Mouse (Mus musculus): Measurements from ENCODE around the gene Olfr318. TPM values are rescaled to one million over a fixed set of nuclear protein-coding genes. Genes with fewer than 3 reads are reported as not detected.
"Not testable (repeated sequence)": the region's sequence is repeated elsewhere in the genome, so short reads cannot be mapped to it uniquely, and the experiment has no call there.

The Olfr318 gene
- polyA plus RNA-seq (2011; ENCODE audit: insufficient read depth, insufficient read length, low read depth, missing spikeins), result not detected in 2 replicates

GRCm38 (mm10) chr11:58723914-58724313 is at the start of gene Olfr318:
TSS of gene Olfr318 (minus strand) at chr11:58724014.
- no peak within 1 kb of the TSS for H3K27ac ChIP-seq (ENCODE audit: insufficient read depth, low read length)
- H3K36me3 ChIP-seq (ENCODE audit: control insufficient read depth, insufficient read depth, low read length, poor library complexity, severe bottlenecking), result no peaks in the 10 kb centered on the region
- no peak within 1 kb of the TSS for H3K4me3 ChIP-seq (ENCODE audit: low read depth, low read length)
- no peak within 1 kb of the TSS for H3K9ac ChIP-seq (ENCODE audit: low read depth, poor library complexity, severe bottlenecking)
- no peaks in the 10 kb centered on the region for H3K4me1 ChIP-seq (ENCODE audit: control insufficient read depth, insufficient read depth, low read length)
- H3K27me3 ChIP-seq (ENCODE audit: control insufficient read depth, insufficient read depth, low read length, poor library complexity, severe bottlenecking), result no peaks in the 10 kb centered on the region
- no peak for TF ChIP-seq EP300 (IDR thresholded peaks at IDR 0.05; ENCODE audit: insufficient read depth, low read depth, low read length)
- TF ChIP-seq POLR2A (IDR thresholded peaks at IDR 0.05; ENCODE audit: insufficient read depth, low read length), result no peak
- no peak for TF ChIP-seq CTCF (IDR thresholded peaks at IDR 0.05; ENCODE audit: low read depth, low read length)
- H3K9me3 ChIP-seq (replicated peaks; ENCODE audit: control insufficient read depth, insufficient read depth, low read length, poor library complexity, severe bottlenecking), result peaks cover under 1% of the 10 kb centered on the region; the same call in 1 of the 2 replicates

GRCm38 (mm10) chr11:58772888-58773287 is 49.1 kb upstream of the Olfr318 start, which contains the start of gene Olfr315:
TSS of gene Olfr315 (plus strand) at chr11:58773188.
- Histone ChIP-seq H3K9ac (ENCODE audit: low read depth, poor library complexity, severe bottlenecking) (no peak within 1 kb of the TSS), H3K27me3 (ENCODE audit: control insufficient read depth, insufficient read depth, low read length, poor library complexity, severe bottlenecking) (no peaks in the 10 kb centered on the region), H3K4me1 (ENCODE audit: control insufficient read depth, insufficient read depth, low read length) (no peaks in the 10 kb centered on the region), H3K4me3 (ENCODE audit: low read depth, low read length) (no peak within 1 kb of the TSS), H3K36me3 (ENCODE audit: control insufficient read depth, insufficient read depth, low read length, poor library complexity, severe bottlenecking) (no peaks in the 10 kb centered on the region), H3K9me3 (replicated peaks; ENCODE audit: control insufficient read depth, insufficient read depth, low read length, poor library complexity, severe bottlenecking) (no peaks in the 10 kb centered on the region), H3K27ac (ENCODE audit: insufficient read depth, low read length) (no peak within 1 kb of the TSS)
- TF ChIP-seq POLR2A (IDR thresholded peaks at IDR 0.05; ENCODE audit: insufficient read depth, low read length) (no peak), EP300 (IDR thresholded peaks at IDR 0.05; ENCODE audit: insufficient read depth, low read depth, low read length) (no peak), CTCF (IDR thresholded peaks at IDR 0.05; ENCODE audit: low read depth, low read length) (no peak)

GRCm38 (mm10) chr11:58752434-58752833 is 28.6 kb upstream of the Olfr318 start, which contains the start of gene Olfr316:
TSS of gene Olfr316 (plus strand) at chr11:58752734.
- Histone ChIP-seq H3K9me3 (replicated peaks; ENCODE audit: control insufficient read depth, insufficient read depth, low read length, poor library complexity, severe bottlenecking) (no peaks in the 10 kb centered on the region; the same call in 1 of the 2 replicates), H3K27ac (ENCODE audit: insufficient read depth, low read length) (no peak within 1 kb of the TSS), H3K36me3 (ENCODE audit: control insufficient read depth, insufficient read depth, low read length, poor library complexity, severe bottlenecking) (no peaks in the 10 kb centered on the region), H3K4me3 (ENCODE audit: low read depth, low read length) (no peak within 1 kb of the TSS), H3K9ac (ENCODE audit: low read depth, poor library complexity, severe bottlenecking) (no peak within 1 kb of the TSS), H3K4me1 (ENCODE audit: control insufficient read depth, insufficient read depth, low read length) (no peaks in the 10 kb centered on the region), H3K27me3 (ENCODE audit: control insufficient read depth, insufficient read depth, low read length, poor library complexity, severe bottlenecking) (no peaks in the 10 kb centered on the region)
- TF ChIP-seq CTCF (IDR thresholded peaks at IDR 0.05; ENCODE audit: low read depth, low read length) (no peak), EP300 (IDR thresholded peaks at IDR 0.05; ENCODE audit: insufficient read depth, low read depth, low read length) (no peak), POLR2A (IDR thresholded peaks at IDR 0.05; ENCODE audit: insufficient read depth, low read length) (no peak)

- not testable (repeated sequence) for H3K27ac ChIP-seq (ENCODE audit: insufficient read depth, low read length); H3K9me3 ChIP-seq (replicated peaks; ENCODE audit: control insufficient read depth, insufficient read depth, low read length, poor library complexity, severe bottlenecking); H3K27me3 ChIP-seq (ENCODE audit: control insufficient read depth, insufficient read depth, low read length, poor library complexity, severe bottlenecking); H3K4me3 ChIP-seq (ENCODE audit: low read depth, low read length); H3K9ac ChIP-seq (ENCODE audit: low read depth, poor library complexity, severe bottlenecking); H3K36me3 ChIP-seq (ENCODE audit: control insufficient read depth, insufficient read depth, low read length, poor library complexity, severe bottlenecking); H3K4me1 ChIP-seq (ENCODE audit: control insufficient read depth, insufficient read depth, low read length)
Observed at GRCm38 (mm10) chr11:58751096-58751495, 27.3 kb upstream of the Olfr318 start.

GRCm38 (mm10) chr11:58738792-58739262 is 15.0 kb upstream of the Olfr318 start, which contains the start of gene Olfr317:
TSS of gene Olfr317 (minus strand) at chr11:58739212.
- Histone ChIP-seq H3K9me3 (replicated peaks; ENCODE audit: control insufficient read depth, insufficient read depth, low read length, poor library complexity, severe bottlenecking) (no peaks in the 10 kb centered on the region), H3K4me1 (ENCODE audit: control insufficient read depth, insufficient read depth, low read length) (no peaks in the 10 kb centered on the region), H3K27ac (ENCODE audit: insufficient read depth, low read length) (no peak within 1 kb of the TSS), H3K9ac (ENCODE audit: low read depth, poor library complexity, severe bottlenecking) (no peak within 1 kb of the TSS), H3K36me3 (ENCODE audit: control insufficient read depth, insufficient read depth, low read length, poor library complexity, severe bottlenecking) (no peaks in the 10 kb centered on the region), H3K27me3 (ENCODE audit: control insufficient read depth, insufficient read depth, low read length, poor library complexity, severe bottlenecking) (no peaks in the 10 kb centered on the region), H3K4me3 (ENCODE audit: low read depth, low read length) (no peak within 1 kb of the TSS)
- TF ChIP-seq EP300 (IDR thresholded peaks at IDR 0.05; ENCODE audit: insufficient read depth, low read depth, low read length), result no peak
- no peak for TF ChIP-seq CTCF (IDR thresholded peaks at IDR 0.05; ENCODE audit: low read depth, low read length)
- no peak for TF ChIP-seq POLR2A (IDR thresholded peaks at IDR 0.05; ENCODE audit: insufficient read depth, low read length)

GRCm38 (mm10) chr11:58733372-58733771 is 9.6 kb upstream of the Olfr318 start:
- TF ChIP-seq CTCF (IDR thresholded peaks at IDR 0.05; ENCODE audit: low read depth, low read length), result no peak
- TF ChIP-seq EP300 (IDR thresholded peaks at IDR 0.05; ENCODE audit: insufficient read depth, low read depth, low read length), result no peak
- TF ChIP-seq POLR2A (IDR thresholded peaks at IDR 0.05; ENCODE audit: insufficient read depth, low read length), result no peak
- Histone ChIP-seq H3K27ac (ENCODE audit: insufficient read depth, low read length) (no peak overlapping the region), H3K36me3 (ENCODE audit: control insufficient read depth, insufficient read depth, low read length, poor library complexity, severe bottlenecking) (no peaks in the 10 kb centered on the region)

GRCm38 (mm10) chr11:58727896-58728650 is 4.3 kb upstream of the Olfr318 start:
- H3K4me1 ChIP-seq (ENCODE audit: control insufficient read depth, insufficient read depth, low read length); H3K36me3 ChIP-seq (ENCODE audit: control insufficient read depth, insufficient read depth, low read length, poor library complexity, severe bottlenecking); H3K4me3 ChIP-seq (ENCODE audit: low read depth, low read length); H3K9me3 ChIP-seq (replicated peaks; ENCODE audit: control insufficient read depth, insufficient read depth, low read length, poor library complexity, severe bottlenecking); H3K27me3 ChIP-seq (ENCODE audit: control insufficient read depth, insufficient read depth, low read length, poor library complexity, severe bottlenecking); H3K27ac ChIP-seq (ENCODE audit: insufficient read depth, low read length); H3K9ac ChIP-seq (ENCODE audit: low read depth, poor library complexity, severe bottlenecking): not testable (repeated sequence)

More at GRCm38 (mm10) chr11:58733372-58733771, 9.6 kb upstream of the Olfr318 start:
- H3K27me3 ChIP-seq (ENCODE audit: control insufficient read depth, insufficient read depth, low read length, poor library complexity, severe bottlenecking), result no peaks in the 10 kb centered on the region
- no peak overlapping the region for H3K9ac ChIP-seq (ENCODE audit: low read depth, poor library complexity, severe bottlenecking)
- no peaks in the 10 kb centered on the region for H3K4me1 ChIP-seq (ENCODE audit: control insufficient read depth, insufficient read depth, low read length)
- H3K9me3 ChIP-seq (replicated peaks; ENCODE audit: control insufficient read depth, insufficient read depth, low read length, poor library complexity, severe bottlenecking), result no peaks in the 10 kb centered on the region
- H3K4me3 ChIP-seq (ENCODE audit: low read depth, low read length), result no peak overlapping the region

Data from ES-Bruce4 (cell line).